Mouse (Mus musculus): ENCODE results near the gene Xntrpc. TPM values are rescaled to one million over a fixed set of nuclear protein-coding genes. Genes with fewer than 3 reads are reported as not detected.

The Xntrpc gene
- polyA plus RNA-seq, 1 experiment from 2014 or later = 2.0 TPM

DNA sequence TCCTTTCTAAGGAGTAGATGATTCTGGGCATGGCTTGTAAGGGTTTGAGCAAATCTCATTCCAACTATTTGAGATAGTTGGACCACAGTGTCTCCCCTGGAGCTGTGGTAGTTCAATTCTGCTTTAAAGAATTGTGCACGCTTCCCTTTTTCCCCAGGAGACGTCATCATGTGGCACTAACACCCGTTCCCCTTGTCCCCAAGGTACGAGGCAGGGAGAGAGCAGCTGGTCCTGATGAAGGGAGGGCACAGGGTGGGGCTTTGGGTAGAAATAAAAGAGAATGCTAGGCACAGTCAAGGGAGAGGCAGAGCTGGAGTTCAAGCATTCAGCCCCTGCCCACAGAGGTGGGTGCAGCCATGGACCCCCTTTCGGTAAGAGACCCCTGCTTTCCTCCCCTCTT lies 17.3 kb downstream of the Xntrpc start, which contains the start of gene Trpc2:
Gene Trpc2 (plus strand): TSS at position 301 of the 400 bp plus-strand sequence.
- 66% methylated on average over 5 of the region's 5 CpGs for WGBS
- Histone ChIP-seq H3K9ac (no peak within 1 kb of the TSS), H3K4me1 (no peaks in the 10 kb centered on the region), H3K36me3 (peaks cover 52% of the 10 kb centered on the region), H3K9me3 (replicated peaks) (no peaks in the 10 kb centered on the region), H3K27ac (replicated peaks) (no peak within 1 kb of the TSS), H3K4me3 (replicated peaks) (no peak within 1 kb of the TSS), H3K27me3 (no peaks in the 10 kb centered on the region), H3K4me2 (replicated peaks) (no peak within 1 kb of the TSS)
- ATAC-seq (ENCODE audit: insufficient number of reproducible peaks, low FRiP score, low TSS enrichment, low read depth) = peak; percentile 45; the same call in 1 of the 2 replicates

DNA sequence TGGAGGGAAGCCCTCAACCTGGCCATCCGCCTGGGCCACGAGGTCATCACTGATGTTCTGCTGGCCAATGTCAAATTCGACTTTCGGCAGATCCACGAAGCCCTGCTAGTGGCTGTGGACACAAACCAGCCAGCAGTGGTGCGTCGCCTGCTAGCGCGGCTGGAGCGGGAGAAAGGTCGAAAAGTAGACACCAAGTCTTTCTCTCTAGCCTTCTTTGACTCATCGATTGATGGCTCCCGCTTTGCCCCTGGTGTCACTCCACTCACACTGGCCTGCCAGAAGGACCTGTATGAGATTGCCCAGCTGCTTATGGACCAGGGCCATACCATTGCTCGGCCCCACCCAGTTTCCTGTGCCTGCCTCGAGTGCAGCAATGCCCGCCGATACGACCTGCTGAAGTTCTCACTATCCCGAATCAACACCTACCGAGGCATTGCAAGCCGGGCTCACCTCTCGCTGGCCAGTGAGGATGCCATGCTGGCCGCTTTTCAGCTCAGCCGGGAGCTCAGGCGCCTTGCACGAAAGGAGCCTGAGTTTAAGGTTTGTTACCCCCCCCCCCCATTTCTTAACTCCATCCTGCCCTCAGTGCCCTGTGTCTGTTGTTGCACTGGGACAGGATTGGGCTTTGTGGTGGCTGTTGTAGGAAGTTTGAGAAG lies 18.7 kb downstream of the Xntrpc start:
- H3K27me3 ChIP-seq = no peaks in the 10 kb centered on the region
- peaks cover 47% of the 10 kb centered on the region for H3K36me3 ChIP-seq
- H3K9me3 ChIP-seq (replicated peaks) = no peaks in the 10 kb centered on the region
- no peak overlapping the region for H3K4me3 ChIP-seq (replicated peaks)
- no peak overlapping the region for H3K27ac ChIP-seq (replicated peaks)
- no peak overlapping the region for H3K4me2 ChIP-seq (replicated peaks)
- WGBS = 92% methylated on average over 26 of the region's 26 CpGs
- no peak for ATAC-seq (ENCODE audit: insufficient number of reproducible peaks, low FRiP score, low TSS enrichment, low read depth)
- H3K9ac ChIP-seq = no peak overlapping the region
- H3K4me1 ChIP-seq = no peaks in the 10 kb centered on the region

GRCm38 (mm10) chr7:102087336-102087735 lies 21.8 kb downstream of the Xntrpc start:
- Histone ChIP-seq H3K27me3 (no peaks in the 10 kb centered on the region), H3K4me1 (no peaks in the 10 kb centered on the region), H3K27ac (replicated peaks) (no peak overlapping the region), H3K9ac (no peak overlapping the region), H3K4me2 (replicated peaks) (no peak overlapping the region), H3K36me3 (peaks cover 27% of the 10 kb centered on the region), H3K9me3 (replicated peaks) (no peaks in the 10 kb centered on the region), H3K4me3 (replicated peaks) (no peak overlapping the region)
- WGBS = 75% methylated on average over 4 of the region's 4 CpGs
- ATAC-seq (ENCODE audit: insufficient number of reproducible peaks, low FRiP score, low TSS enrichment, low read depth) = no peak

DNA sequence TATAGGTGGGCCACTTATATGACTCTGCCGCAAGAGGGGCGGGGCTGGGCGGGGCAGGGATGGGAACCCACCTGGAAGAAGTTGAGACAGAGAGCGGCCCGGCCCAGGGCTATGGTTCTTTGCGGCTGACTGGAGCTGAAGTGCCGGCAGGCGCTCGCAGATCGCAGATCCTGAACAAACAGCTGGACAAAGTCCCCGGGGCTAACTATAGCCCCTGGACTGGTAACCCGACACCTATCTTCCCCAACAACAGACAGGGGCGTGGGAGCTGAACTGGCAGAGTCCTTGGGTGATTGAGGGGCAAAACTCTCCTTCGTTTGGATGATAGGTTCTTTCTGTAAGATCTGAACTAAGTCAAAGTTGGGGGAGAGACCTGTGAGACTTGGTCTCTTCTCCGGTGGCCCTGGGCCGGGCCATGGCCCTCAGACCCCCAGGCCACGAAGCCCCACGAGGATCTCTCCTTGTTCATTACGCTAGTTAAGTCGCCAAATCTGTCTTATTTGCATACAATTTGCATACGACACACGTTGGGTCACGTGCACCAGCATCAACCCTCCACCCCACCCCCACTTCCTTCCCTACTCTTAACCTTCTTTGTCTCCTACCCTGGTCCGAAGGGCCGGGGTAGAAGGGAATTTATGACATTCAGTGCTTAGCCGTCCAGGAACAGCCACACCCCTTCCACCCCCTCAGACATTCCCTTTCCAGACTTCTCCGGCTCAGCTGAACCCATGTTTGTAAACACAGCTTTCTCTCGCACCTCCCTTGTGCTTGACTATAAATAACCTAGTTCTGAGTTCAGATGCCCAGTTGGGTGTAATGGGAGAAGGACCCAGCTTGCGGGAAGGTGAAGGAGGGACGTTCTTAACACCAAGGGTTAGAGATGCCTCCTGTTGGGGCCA lies 34.5 kb downstream of the Xntrpc start:
- 0 out of 2 replicates have a peak, but pooled peaks cover 15% of the 10 kb centered on the region for H3K4me1 ChIP-seq
- H3K9me3 ChIP-seq (replicated peaks) = no peaks in the 10 kb centered on the region
- H3K4me2 ChIP-seq (replicated peaks) = peak overlapping the region; percentile 45
- H3K4me3 ChIP-seq (replicated peaks) = peak overlapping the region; percentile 23
- no peak overlapping the region for H3K9ac ChIP-seq
- no peaks in the 10 kb centered on the region for H3K27me3 ChIP-seq
- H3K36me3 ChIP-seq = no peaks in the 10 kb centered on the region
- 4% methylated on average over 30 of the region's 30 CpGs for whole genome bisulfite sequencing
- H3K27ac ChIP-seq (replicated peaks) = peak overlapping the region; percentile 35
- peak; percentile 55 for ATAC-seq (ENCODE audit: insufficient number of reproducible peaks, low FRiP score, low TSS enrichment, low read depth)

GRCm38 (mm10) chr7:102100868-102101267 lies 35.4 kb downstream of the Xntrpc start:
- Histone ChIP-seq H3K9ac (no peak overlapping the region), H3K4me2 (replicated peaks) (no peak overlapping the region), H3K27me3 (no peaks in the 10 kb centered on the region), H3K4me3 (replicated peaks) (no peak overlapping the region), H3K36me3 (no peaks in the 10 kb centered on the region), H3K9me3 (replicated peaks) (no peaks in the 10 kb centered on the region), H3K27ac (replicated peaks) (no peak overlapping the region), H3K4me1 (0 out of 2 replicates have a peak, but pooled peaks cover 15% of the 10 kb centered on the region)
- no peak for ATAC-seq (ENCODE audit: insufficient number of reproducible peaks, low FRiP score, low TSS enrichment, low read depth)
- WGBS = 67% methylated on average over 5 of the region's 5 CpGs

DNA sequence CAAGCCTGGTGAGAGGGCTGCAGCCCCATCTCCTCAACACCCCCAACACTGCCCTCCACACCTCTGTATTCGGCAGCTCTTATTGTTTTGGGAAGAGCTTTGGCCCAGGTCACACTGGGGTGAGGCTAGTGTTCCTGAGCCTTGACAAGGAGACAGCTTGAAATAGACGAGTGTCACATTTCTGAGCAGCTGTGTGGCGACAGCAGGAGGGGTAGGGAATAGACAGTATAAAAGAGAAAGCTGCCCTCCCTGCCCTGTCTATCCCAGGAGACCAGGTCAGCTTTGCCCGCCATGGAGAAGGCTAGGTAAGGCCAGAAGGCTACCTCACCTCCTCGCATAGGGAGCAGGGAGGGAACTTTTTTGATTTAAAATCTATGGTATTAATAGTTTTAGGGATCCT lies 36.0 kb downstream of the Xntrpc start, which contains the start of gene Art1:
Gene Art1 (plus strand): TSS at position 257 of the 400 bp plus-strand sequence.
- WGBS = 46% methylated on average over 5 of the region's 5 CpGs
- H3K9me3 ChIP-seq (replicated peaks) = no peaks in the 10 kb centered on the region
- no peak within 1 kb of the TSS for H3K27ac ChIP-seq (replicated peaks)
- H3K27me3 ChIP-seq = no peaks in the 10 kb centered on the region
- H3K9ac ChIP-seq = no peak within 1 kb of the TSS
- H3K36me3 ChIP-seq = no peaks in the 10 kb centered on the region
- H3K4me2 ChIP-seq (replicated peaks) = no peak within 1 kb of the TSS; the same call in 1 of the 2 replicates
- H3K4me3 ChIP-seq (replicated peaks) = no peak within 1 kb of the TSS
- peaks cover 15% of the 10 kb centered on the region; the same call in 1 of the 2 replicates for H3K4me1 ChIP-seq
- no peak for ATAC-seq (ENCODE audit: insufficient number of reproducible peaks, low FRiP score, low TSS enrichment, low read depth)

DNA sequence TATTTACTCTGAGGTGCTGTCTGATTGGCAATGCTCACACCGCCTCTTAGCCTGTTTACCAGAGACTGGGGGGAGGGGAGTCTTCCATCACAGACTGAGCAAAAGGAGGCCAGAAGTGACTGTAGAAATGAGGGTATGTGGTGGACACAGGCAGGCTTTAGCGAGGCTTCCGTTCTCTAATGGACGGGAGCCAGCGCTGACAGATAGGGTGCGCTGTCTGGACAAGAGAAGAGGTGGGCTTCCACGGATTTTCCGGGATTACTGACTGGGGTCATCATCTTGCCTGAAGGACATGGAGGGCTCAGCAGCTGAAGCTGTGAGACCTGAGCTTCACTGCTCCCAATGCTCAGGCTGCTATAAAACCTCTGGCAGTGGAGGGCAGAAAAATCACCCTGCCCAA lies 36.7 kb downstream of the Xntrpc start:
- 43% methylated on average over 8 of the region's 8 CpGs for whole genome bisulfite sequencing
- no peak for ATAC-seq (ENCODE audit: insufficient number of reproducible peaks, low FRiP score, low TSS enrichment, low read depth)
- Histone ChIP-seq H3K27me3 (no peaks in the 10 kb centered on the region), H3K9ac (no peak overlapping the region), H3K9me3 (replicated peaks) (no peaks in the 10 kb centered on the region), H3K4me1 (peaks cover 23% of the 10 kb centered on the region), H3K4me2 (replicated peaks) (no peak overlapping the region), H3K4me3 (replicated peaks) (no peak overlapping the region), H3K27ac (replicated peaks) (no peak overlapping the region), H3K36me3 (no peaks in the 10 kb centered on the region)

DNA sequence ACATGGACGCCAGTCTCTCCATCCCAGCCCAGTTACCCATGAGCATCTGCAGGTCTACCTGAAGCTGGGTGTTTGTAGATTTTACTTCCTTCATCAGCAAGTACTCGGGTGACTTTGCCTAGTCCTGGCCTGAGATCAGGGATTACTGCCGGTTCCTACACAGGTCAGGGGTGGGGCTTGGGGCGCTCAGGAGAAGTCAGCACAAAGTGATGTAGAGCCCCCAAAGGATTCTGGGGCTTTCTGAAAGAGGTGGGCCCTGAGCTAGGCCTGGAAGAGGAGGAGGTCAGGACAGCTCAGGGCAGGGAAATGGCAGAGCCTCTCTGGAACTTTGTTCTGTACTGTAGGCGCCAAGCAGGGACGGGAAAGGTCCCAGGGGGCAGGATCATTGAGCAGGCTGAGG lies 37.2 kb downstream of the Xntrpc start:
- no peaks in the 10 kb centered on the region for H3K36me3 ChIP-seq
- H3K4me3 ChIP-seq (replicated peaks) = no peak overlapping the region
- WGBS = 45% methylated on average over 6 of the region's 6 CpGs
- ATAC-seq (ENCODE audit: insufficient number of reproducible peaks, low FRiP score, low TSS enrichment, low read depth) = no peak
- H3K9ac ChIP-seq = no peak overlapping the region
- no peak overlapping the region for H3K27ac ChIP-seq (replicated peaks)
- peaks cover 23% of the 10 kb centered on the region for H3K4me1 ChIP-seq
- no peak overlapping the region for H3K4me2 ChIP-seq (replicated peaks)
- no peaks in the 10 kb centered on the region for H3K9me3 ChIP-seq (replicated peaks)
- no peaks in the 10 kb centered on the region for H3K27me3 ChIP-seq

GRCm38 (mm10) chr7:102103555-102103954 lies 38.0 kb downstream of the Xntrpc start:
- no peak overlapping the region for H3K9ac ChIP-seq
- no peak overlapping the region for H3K4me3 ChIP-seq (replicated peaks)
- no peak overlapping the region for H3K4me2 ChIP-seq (replicated peaks)
- H3K9me3 ChIP-seq (replicated peaks) = no peaks in the 10 kb centered on the region
- WGBS = 85% methylated on average over 2 of the region's 2 CpGs
- H3K27ac ChIP-seq (replicated peaks) = no peak overlapping the region
- H3K4me1 ChIP-seq = peaks cover 23% of the 10 kb centered on the region
- no peaks in the 10 kb centered on the region for H3K36me3 ChIP-seq
- ATAC-seq (ENCODE audit: insufficient number of reproducible peaks, low FRiP score, low TSS enrichment, low read depth) = no peak
- H3K27me3 ChIP-seq = no peaks in the 10 kb centered on the region

DNA sequence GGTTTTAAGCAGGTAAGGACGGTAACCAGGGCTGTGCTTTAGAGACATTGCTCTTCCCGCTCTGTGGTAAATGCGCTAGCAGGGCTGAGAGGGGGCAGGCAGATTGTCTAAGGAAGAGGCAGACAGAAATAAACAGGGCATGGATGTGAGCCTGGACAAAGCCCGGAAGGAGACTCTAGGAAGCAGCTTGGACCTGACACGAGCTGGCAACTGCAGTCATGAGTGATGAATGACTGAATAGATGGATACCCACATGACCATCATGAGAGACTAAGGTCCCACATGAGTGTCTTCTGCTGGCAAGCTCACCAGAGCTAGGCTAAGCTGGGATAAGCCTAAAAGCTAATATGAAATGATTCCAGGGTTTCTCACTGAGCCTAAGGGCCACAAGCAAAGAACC lies 38.6 kb downstream of the Xntrpc start:
- H3K9ac ChIP-seq = no peak overlapping the region
- no peak overlapping the region for H3K4me3 ChIP-seq (replicated peaks)
- H3K27ac ChIP-seq (replicated peaks) = no peak overlapping the region
- 72% methylated on average over 5 of the region's 5 CpGs for WGBS
- no peaks in the 10 kb centered on the region for H3K9me3 ChIP-seq (replicated peaks)
- no peaks in the 10 kb centered on the region for H3K36me3 ChIP-seq
- H3K4me2 ChIP-seq (replicated peaks) = no peak overlapping the region
- ATAC-seq (ENCODE audit: insufficient number of reproducible peaks, low FRiP score, low TSS enrichment, low read depth) = no peak
- H3K27me3 ChIP-seq = no peaks in the 10 kb centered on the region
- H3K4me1 ChIP-seq = peaks cover 21% of the 10 kb centered on the region

DNA sequence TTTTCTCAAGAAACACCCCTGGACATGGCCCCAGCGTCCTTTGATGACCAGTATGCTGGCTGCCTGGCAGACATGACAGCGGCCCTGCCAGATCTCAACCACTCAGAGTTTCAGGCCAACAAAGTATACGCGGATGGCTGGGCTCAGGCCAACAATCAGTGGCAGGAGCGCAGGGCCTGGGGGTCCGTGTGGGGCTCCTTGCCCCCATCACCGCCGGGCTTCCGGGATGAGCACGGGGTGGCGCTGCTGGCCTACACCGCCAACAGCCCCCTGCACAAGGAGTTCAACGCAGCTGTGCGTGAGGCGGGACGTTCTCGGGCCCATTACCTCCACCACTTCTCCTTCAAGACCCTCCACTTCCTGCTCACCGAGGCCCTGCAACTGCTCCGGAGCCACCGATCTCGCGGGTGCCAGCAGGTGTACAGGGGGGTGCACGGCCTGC lies 41.2 kb downstream of the Xntrpc start:
- no peaks in the 10 kb centered on the region for H3K27me3 ChIP-seq
- peak overlapping the region; percentile 26 for H3K4me3 ChIP-seq (replicated peaks)
- H3K4me2 ChIP-seq (replicated peaks) = peak overlapping the region; percentile 47
- H3K36me3 ChIP-seq = no peaks in the 10 kb centered on the region
- ATAC-seq (ENCODE audit: insufficient number of reproducible peaks, low FRiP score, low TSS enrichment, low read depth) = no peak
- H3K4me1 ChIP-seq = peaks cover 8% of the 10 kb centered on the region
- no peak overlapping the region for H3K27ac ChIP-seq (replicated peaks)
- peak overlapping the region; percentile 19; the same call in 1 of the 2 replicates for H3K9ac ChIP-seq
- no peaks in the 10 kb centered on the region for H3K9me3 ChIP-seq (replicated peaks)
- WGBS = 16% methylated on average over 23 of the region's 23 CpGs

Data from embryonic facial prominence, embryonic 15.5 days (tissue).